Mouse (Mus musculus): Measurements from ENCODE around the gene Tenm4.

Gene Tenm4

DNA sequence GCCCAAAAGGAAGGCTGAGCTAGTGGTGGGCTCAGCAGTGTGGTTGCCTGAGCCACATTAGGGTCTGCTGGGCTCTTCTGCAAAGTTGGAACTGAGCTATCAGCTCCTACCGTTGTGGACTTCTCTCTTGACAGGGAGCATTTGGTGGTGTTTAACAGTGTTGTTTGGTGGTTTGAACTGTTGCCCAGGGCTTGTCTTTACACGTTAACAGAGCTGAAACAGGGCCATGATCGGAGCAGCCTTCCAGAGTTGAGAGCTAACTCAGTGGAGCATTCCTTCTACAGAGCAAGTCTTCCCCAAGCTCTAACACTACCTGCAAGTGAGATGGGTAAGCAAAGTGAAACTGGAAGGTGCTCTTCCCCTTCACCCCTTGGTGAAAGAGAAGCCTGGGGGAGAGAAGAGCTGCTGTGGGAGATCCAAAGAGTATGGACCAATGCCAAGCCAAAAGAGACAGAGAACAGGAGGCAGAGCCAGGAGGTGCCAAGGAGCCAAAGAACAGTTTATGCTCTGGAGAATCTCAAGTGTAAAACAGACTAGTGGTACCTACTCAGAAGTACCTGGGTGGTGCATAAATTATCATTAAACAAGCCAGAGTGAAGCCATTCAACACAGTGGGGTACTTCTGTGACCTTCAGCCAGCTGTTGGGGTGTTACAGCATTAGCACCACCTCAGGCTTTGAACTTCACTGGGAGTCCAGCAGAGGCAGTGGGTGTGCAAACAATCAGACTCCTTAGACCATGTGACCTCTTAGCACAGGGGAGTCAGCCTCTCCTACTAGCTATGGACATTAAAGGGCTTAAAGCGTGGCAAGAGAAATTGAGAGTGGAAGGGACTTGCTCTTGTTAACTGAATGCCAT lies 71.5 kb downstream of the Tenm4 start:
- peak; percentile 48 for DNase-seq (ENCODE audit: low read depth, low spot score)

DNA sequence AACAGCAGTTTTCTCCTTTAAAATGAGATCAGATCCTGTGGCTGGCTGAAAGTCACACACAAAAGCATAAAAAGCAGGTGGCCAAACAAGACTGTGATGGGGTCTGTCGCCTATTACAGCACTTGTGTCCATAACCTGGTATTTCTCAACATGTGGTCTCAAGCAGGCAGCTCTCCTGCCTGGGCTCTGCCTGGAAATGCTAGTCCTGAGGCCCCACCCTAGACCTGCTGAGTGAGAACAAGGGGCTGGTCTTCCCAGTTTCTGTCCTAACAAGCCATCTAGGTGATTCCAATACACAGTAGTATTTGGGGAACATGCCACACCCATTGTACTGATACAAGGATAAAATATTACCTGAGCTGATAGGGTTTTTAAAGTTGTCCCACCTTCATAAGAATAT lies 73.8 kb downstream of the Tenm4 start:
- DNase-seq (ENCODE audit: low read depth, low spot score) = no peak

DNA sequence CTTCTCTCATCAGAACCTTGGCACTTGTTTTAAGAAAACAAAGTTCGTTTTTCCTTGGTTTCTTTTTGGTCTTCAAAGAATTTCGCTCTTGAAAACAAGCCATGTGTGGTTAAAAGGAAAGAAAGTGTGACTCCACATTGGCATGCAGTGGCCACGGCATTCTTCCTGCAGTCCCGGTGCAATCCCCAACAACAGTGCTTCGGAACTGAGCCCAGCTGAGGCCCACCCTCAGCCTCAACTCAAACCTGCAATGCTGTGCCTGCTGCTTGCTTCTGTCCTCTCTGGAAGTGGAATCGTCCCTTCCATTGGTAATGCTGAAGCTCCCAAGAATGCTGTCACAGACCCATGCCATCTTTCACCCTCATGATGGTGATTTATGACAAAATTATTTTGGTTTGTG lies 88.6 kb downstream of the Tenm4 start:
- DNase-seq (ENCODE audit: low read depth, low spot score) = no peak

DNA sequence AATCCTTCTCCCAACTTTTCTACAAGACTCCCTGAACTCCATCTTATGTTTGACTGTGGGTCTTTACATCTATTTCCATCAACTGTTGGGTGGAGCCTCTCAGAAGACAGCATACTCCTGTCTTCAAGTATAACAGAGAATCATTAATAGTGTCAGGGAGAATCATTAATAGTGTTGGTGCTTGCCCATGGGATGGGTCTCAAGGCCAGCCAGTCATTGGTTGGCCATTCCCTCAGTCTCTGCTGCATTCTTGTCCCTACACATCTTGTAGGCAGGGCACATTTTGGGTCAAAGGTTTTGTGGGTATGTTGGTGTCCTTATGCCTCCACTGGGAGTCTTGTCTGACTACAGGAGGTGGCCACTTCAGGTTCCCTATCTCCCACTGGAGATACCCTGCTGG lies 91.1 kb downstream of the Tenm4 start:
- DNase-seq (ENCODE audit: low read depth, low spot score) = no peak

DNA sequence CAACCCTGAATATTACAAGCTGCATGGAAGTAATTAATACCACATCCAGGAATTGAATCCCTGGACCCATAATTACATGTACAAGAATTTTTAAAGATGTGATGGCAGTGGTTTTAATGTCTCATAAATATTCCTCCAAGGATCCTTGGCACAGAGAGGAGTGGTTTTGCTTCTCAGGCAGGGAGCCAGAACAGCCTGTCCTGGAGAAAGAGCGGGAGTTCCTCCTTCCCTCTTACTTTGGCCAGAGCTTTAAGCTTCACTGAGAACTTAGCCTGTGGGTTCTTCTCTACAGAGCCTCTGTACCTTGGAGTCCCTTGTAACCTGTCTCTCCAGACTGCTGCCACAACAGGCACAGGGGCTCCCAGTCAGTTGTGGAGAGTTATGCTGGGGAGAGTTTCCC lies 94.9 kb downstream of the Tenm4 start:
- no peak for DNase-seq (ENCODE audit: low read depth, low spot score)

DNA sequence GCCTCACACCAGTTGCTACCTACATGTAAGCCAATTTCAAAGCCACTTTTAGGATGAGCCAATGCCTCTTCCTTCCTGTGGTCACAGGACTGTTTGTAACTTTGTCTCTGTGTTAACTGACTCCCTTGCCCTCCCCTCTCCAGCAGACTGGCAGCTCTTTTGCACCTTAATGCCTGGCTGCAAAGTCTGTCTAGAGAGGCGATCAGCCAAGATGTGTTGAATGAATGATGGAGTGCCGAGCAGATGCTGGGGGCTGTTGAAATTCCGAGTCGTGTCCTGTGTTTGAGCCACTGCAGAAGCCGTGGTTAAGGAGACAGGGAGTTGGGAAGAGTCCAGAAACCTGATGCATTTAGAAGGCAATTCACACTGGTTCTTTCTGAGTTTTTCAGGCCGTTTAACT lies 96.2 kb downstream of the Tenm4 start:
- DNase-seq (ENCODE audit: low read depth, low spot score) = peak; percentile 44

DNA sequence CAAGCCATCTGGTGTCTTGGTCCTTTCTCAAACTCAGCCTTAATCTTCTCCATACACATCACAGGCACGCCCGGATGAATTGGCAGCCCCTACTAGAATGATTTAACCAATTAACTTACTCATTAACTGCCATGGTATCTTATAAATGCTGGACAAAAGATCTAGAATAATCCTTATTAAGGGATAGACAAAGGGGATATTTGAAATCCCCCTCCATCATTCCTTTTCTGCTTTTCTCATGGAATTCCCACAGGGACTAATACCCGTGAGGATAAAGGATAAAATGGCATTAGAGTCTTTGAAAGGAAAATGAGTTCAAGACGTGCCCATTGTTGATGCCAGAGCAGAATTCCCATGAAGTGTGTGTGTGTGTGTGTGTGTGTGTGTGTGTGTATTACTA lies 99.6 kb downstream of the Tenm4 start:
- DNase-seq (ENCODE audit: low read depth, low spot score) = no peak

DNA sequence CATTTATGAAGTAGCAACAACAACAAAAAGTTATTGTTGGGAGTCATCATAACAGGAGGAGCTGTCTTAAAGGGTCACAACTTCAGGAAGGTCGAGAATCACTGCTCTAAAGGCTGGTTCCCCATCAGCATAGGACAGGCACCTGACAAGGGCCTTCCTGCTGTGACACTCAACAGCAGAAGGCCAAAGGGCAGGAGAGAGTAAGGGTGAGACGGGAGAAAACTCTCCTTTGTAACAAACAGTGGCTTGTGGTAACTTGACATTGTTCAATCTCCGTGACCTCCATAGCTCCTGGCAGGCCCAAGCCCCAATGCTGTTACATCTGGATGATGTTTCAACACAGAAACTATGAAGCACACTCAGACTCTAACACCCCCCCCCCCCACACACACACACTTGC lies 101.0 kb downstream of the Tenm4 start:
- no peak for DNase-seq (ENCODE audit: low read depth, low spot score)

DNA sequence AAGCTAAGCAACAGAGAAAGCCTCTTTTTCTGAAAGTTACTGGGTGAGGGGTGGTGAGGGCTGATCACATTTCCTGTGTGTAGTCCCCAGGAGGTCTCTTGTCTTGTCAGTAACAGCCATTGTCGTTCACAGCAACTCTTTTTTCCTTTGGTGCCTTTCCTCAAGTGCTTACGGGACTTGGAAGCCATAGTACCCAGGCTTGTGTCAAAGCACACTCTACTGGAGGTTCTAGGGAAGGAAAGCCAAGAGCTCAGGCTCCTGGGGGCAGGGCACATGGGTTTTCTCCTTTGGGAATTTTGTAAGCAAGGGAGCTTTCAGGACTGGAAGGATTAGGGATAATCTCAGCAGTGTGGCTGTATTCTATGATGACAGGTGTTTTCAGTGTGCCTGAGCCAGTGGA lies 103.4 kb downstream of the Tenm4 start:
- DNase-seq (ENCODE audit: low read depth, low spot score) = no peak

DNA sequence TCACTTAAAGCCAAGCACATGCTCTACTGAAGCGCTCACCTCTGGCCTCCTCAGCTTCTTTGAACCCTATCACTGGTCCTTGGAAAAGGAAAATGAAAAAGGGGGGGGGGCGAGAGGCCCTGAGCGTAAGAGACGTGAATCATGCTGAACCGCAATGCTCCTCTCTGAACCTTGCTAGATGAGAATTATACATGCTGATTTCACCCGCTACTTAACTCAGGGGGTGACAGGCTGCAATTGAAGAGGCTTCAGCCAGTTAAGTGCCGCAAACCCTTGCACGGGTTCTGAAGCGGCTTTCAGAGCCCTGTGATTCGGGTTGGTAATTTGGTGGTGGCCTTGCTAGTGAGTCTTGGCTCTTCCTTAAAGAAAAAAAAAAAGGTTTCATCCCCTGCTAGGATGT lies 106.5 kb downstream of the Tenm4 start:
- peak; percentile 64 for DNase-seq (ENCODE audit: low read depth, low spot score)

DNA sequence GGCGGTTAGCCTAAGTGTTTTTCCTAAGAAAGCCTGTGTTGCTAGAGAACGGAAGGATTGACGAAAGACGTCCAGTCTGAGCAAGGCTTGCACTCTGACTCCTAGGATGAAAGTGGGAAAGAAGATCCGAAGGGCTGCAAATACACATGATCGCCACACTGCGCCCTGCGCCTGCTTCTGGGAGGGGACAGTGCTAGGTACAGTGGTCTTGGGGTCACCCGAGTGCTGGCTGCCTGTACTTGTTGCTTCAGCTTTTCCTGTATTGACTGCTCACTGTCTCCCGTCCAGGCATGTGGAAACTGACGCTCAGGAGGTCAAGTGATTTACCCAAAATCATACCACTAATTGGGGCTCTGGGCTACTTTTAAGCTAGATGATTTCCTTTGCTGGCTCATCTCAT lies 107.3 kb downstream of the Tenm4 start:
- no peak for DNase-seq (ENCODE audit: low read depth, low spot score)

DNA sequence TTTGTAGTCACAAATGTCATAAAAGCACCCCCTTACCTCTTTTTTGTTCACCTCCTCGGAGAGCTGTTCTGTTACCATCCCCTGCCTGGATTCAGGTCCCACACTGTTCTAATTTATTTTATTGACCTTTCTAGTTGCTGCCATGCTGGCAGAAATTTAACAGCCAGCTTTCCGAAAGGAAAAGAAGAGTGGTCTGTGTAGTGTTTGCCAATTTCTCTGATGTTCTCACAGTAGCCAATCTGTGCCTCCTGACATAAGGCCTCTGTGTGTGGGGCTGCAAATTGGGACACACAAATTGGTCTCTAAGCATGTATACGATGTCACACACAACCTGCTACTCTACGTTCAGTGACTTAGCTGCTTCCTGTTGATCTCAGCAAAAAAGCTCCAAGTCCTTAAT lies 109.7 kb downstream of the Tenm4 start:
- no peak for DNase-seq (ENCODE audit: low read depth, low spot score)

DNA sequence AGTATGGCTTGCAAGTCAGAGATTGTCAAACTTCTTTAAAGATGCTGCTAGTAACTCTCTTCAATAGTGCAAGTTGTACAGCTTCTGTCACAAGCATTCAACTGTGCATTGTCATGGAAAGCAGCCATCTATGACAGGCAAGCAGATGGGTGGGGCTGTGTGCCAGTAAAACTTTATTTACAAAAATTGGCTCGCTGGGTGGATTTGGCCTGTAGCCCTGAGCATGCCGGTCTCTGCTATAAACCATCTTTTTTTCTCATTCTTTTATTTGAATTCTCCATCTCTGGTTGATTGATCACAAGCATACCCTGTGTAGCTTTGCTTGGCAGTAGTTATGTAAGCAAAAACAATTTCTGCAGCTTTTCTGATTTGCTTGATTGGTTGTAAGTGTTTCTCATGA lies 119.5 kb downstream of the Tenm4 start:
- DNase-seq (ENCODE audit: low read depth, low spot score) = peak; percentile 62

DNA sequence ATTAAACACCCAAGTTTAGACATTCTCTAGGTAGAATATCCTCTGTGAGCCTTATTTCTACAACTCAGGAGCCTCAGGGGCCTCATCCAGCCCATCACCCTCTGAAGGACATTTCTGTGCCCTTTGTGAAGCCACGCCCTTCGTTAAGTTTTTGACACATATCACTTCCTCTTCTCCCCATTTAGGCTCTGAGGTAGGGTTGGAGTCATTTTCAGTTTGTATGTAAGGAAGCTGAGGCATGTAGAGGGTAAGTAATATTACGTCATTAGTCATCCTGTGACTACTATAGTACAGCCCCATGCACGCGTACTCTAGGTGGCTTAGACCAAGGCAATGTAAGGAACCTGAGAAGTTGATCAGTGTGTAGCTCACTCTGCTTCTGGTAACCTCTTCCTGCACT lies 124.9 kb downstream of the Tenm4 start:
- no peak for DNase-seq (ENCODE audit: low read depth, low spot score)

DNA sequence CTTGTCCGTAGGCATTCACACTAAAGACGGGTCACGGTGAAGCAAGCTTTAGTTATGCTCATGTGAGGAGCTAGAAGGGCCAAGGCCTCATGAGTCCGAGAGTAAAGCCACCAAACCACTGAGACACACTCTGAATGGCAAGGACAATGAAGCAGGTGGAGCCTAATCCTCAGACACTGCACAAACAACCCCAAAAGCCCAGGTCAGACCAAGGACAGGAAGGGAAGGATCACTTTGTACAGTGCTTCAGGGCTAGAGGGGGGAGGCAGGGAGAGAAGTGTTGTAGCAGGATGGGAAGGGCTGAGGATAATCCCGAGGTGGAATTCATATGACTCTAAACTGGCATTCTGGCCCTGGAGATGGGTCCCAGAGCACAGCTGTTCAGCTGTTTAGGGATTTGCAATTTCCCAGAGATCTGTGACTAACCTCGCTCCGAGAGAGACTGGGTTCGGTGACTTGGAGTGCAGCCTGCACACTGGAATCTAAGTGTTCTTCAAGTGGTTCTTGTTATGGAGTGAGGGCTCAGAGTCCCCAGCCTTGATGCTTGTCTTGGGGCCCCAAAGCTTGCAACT lies 129.9 kb downstream of the Tenm4 start:
- DNase-seq (ENCODE audit: low read depth, low spot score) = no peak

DNA sequence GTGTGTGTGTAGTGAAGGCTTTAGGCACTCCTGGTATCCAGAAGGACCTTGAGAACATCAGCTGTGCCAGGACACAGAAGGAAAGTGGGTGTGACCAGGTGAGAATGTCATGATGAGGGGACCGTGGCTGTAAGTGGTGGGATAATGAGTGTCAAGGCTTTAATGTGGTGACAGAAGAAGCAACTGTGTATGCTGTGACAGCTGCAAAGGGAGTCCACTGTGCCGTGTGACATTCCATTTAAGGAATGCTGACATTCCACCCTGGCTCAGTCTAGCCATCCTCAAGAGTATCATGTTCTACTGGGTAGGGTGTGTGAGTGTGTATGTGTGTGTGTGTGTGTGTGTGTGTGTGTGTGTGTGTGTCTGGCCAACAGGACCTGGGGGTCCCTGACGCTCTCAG lies 130.8 kb downstream of the Tenm4 start:
- no peak for DNase-seq (ENCODE audit: low read depth, low spot score)

DNA sequence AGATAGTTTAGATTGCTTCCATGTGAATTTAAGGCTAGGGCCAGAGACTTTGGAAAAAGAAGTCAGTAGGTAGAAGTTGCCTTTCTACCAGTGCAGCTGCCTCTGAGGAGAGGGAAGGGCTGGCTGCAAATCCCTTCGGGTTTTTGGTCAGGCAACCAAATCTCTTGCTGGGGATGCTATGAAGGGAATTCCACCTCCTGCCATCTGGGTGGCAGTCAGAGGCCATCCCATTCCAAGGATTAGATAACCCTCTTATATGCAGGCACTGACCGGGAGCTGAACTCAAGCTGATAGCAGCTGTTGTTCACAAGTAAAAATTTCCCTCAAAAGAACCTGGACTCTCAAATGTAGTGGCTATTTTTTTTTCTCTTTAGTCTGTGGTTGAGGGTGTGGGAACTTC lies 132.9 kb downstream of the Tenm4 start:
- DNase-seq (ENCODE audit: low read depth, low spot score) = no peak

DNA sequence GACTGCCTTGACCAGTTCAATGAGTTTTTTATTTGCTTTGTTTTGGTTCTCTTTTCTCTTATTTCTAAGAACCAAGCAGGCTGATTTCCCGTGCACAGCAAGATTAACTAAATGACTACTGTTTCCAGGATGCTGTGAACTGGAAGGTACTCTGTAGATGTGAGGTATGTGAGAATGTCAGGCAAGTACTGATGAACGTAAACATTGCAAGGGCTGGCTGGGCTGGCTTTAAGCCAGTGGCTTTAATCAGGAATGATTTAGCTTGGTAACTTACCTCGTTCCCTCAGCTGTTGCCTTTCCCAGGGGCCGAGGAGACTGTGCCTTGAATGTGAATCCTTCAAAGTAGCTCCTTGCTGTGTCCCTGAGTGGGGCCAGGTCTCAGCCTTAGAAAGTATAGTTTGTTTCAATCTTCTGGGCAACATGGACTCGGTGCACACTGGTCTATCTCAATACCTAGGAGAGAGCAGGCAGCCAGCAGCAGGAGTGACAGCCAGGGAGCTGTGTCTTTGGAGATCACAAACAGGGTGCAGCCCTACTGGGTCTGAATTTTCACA lies 134.4 kb downstream of the Tenm4 start:
- DNase-seq (ENCODE audit: low read depth, low spot score) = no peak

DNA sequence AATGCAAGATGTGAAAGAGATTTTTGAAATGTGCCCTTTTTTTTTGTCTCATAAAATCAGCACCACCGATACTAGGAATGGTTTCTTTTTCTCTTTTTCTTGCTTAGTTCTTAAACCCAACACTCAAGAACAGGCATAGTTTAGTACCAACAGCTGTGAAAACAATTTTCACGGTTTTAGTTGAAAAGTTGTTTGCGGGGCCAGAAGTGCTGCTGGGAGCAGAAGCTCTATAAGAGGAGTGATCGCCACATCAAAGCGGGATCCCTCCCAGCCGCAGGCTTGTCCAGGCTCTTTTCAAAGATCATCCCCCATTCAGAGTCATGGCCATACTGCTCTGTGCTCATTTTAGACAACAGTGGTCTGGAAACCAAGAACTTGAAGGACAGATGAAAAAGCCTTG lies 137.1 kb downstream of the Tenm4 start:
- no peak for DNase-seq (ENCODE audit: low read depth, low spot score)

DNA sequence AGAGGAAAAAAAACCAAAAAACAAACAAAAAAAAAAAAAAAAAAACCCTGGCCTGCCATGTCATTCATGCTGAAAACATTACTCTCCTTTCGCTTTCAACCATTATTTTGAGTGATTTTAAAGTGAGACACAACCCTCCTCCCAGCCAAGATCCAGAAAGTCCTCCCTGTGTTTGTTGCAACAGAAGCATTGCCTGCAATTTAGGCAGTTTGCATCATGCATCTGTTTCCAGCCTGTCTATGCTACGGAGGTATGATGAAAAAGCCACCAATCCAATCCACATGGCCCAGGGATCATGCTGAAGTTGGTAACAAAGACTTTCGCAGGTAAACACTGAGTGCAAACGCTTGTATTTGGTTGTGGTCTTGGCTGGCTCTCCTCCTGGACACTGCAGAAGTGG lies 158.3 kb downstream of the Tenm4 start:
- DNase-seq (ENCODE audit: low read depth, low spot score) = no peak

DNA sequence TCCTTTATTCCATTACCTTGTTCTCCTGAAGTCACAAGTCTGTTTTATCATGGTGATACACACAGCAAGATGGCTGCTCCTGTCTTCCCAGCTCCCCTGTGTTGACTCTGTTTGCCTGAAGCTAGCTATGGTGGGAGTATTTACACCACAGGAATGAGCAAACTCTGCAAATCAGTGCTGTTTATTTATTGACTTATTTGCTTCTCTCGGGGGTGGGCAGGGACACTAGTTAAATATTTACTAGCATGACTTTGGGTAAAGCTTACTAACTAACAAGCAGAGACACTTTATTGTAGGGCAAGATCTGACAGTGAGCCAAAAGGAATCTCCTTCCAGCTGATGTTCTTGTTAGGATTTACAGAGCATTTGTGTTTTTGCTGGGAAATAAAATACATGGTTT lies 160.1 kb downstream of the Tenm4 start:
- DNase-seq (ENCODE audit: low read depth, low spot score) = no peak

DNA sequence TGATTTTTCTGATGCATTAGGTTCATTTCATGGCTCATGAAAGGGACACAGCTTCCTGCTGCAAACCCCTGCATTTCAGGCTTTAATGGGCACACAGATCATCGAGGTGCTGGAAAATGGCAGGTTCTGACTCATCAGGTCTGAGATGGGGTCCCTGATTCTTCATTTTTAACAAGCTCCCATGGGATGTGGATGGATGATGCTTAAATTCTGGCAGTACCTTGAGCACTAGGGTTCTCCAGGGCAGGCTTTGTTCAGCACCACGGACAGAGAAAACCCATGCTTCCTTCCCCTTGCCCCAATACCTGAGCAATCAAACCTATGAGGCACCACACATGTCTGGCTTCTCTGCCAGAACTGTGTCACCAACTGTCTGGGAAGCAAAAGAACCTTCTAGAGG lies 163.3 kb downstream of the Tenm4 start:
- DNase-seq (ENCODE audit: low read depth, low spot score) = no peak

DNA sequence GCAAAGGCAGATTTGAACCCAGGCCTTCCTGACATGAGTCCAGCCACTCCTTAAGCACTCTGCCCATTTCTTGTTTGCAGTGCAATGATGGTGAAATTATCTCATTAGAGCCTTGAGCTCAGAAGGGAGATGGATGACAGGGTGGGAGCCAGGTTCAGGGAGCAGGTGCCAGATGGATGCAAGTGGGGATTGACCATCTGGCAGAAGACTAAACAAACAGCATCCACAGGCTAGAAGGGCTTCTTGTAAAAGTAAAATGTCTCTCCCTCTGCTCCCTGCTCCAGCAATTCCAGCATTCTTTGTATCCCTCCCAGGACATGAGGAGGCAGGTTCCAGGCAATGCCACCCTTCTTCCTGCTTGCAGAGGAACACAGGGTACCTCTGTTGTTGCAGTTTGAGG lies 165.3 kb downstream of the Tenm4 start:
- no peak for DNase-seq (ENCODE audit: low read depth, low spot score)

Data from brain, adult 2 months (tissue).